Mouse (Mus musculus) erythroblast, embryonic 14.5 days (primary cell): ENCODE results near the gene Mrpl48. TPM values are rescaled to one million over a fixed set of nuclear protein-coding genes. Genes with fewer than 3 reads are reported as not detected.

Experiments
- H3K27me3 ChIP-seq: 2 replicates; pipeline ENCODE4 v1.6.1; 2012; ENCODE audit warnings: inconsistent platforms; ENCODE audit not compliant: control insufficient read depth
- H3K36me3 ChIP-seq: 2 replicates; pipeline ENCODE4 v1.6.1; 2012; ENCODE audit warnings: mild to moderate bottlenecking, inconsistent platforms; ENCODE audit not compliant: control insufficient read depth
- H3K4me1 ChIP-seq: 2 replicates; pipeline ENCODE4 v1.6.1; 2012; ENCODE audit warnings: inconsistent platforms; ENCODE audit not compliant: control insufficient read depth
- H3K4me3 ChIP-seq: replicated peaks from 2 replicates; pipeline ENCODE3; 2012; ENCODE audit warnings: moderate library complexity, mild to moderate bottlenecking, inconsistent platforms
- H3K9me3 ChIP-seq: 2 replicates; pipeline ENCODE4 v1.6.1; 2012; ENCODE audit warnings: low read length, inconsistent platforms, mixed read lengths; ENCODE audit not compliant: control insufficient read depth
- GATA1 ChIP-seq: IDR thresholded peaks from 2 replicates; pipeline ENCODE4 v1.6.1; 2012; ENCODE audit warnings: low read length, inconsistent platforms, mixed read lengths
- TAL1 ChIP-seq: IDR thresholded peaks from 3 replicates; pipeline ENCODE4 v1.6.1; 2012; ENCODE audit warnings: low read length, inconsistent platforms, mixed read lengths
- polyA plus RNA-seq: library from polyadenylated mRNA; stranded (reverse); fragments of >175 nt; gene quantifications from 2 replicates; pipeline ENCODE4 v1.2.3, GENCODE M21; 2012

Gene Mrpl48
- 0.27 and 0.42 TPM in 2 replicates for polyA plus RNA-seq

GRCm38 (mm10) chr7:100608130-100608741, at the start of gene Mrpl48:
Mrpl48 (minus strand) TSS chr7:100608301.
- peaks cover 31% of the 10 kb centered on the region for H3K4me1 ChIP-seq
- no peaks in the 10 kb centered on the region for H3K9me3 ChIP-seq
- TF ChIP-seq TAL1 (no peak), GATA1 (no peak)
- peak within 1 kb of the TSS; percentile 97 for H3K4me3 ChIP-seq
- H3K36me3 ChIP-seq, result peaks cover 10% of the 10 kb centered on the region
- H3K27me3 ChIP-seq, result peaks cover 17% of the 10 kb centered on the region

DNA sequence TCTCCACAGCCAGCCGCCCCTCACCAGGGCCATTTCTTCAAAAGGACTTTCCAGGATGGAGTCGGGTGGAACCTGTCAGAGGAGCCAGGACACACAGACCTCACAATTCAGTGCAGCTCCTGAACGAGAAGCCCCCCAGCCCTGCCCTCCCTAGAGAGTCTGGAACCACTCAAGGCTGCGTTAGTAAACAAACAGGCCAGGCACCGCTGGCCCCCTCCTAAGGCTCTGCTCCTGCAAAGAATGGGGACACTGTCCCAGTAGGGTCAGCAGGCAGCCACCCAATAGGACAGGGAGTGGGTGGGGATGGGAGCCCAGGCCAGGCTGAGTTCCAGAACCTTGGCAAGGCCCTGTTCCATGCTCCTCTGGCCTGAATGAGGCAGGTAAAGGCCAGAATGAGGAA, 48.6 kb upstream of the Mrpl48 start:
- Histone ChIP-seq H3K36me3 (no peaks in the 10 kb centered on the region), H3K27me3 (peaks cover 3% of the 10 kb centered on the region), H3K4me1 (no peaks in the 10 kb centered on the region; the same call in 1 of the 2 replicates), H3K4me3 (no peak overlapping the region), H3K9me3 (no peaks in the 10 kb centered on the region)
- TF ChIP-seq TAL1 (no peak), GATA1 (no peak)

- H3K4me3 ChIP-seq, result no peak overlapping the region
- no peaks in the 10 kb centered on the region for H3K36me3 ChIP-seq
- no peaks in the 10 kb centered on the region for H3K9me3 ChIP-seq
- no peaks in the 10 kb centered on the region for H3K27me3 ChIP-seq
- no peaks in the 10 kb centered on the region; the same call in 1 of the 2 replicates for H3K4me1 ChIP-seq
- TF ChIP-seq TAL1 (no peak), GATA1 (no peak)
Observed at GRCm38 (mm10) chr7:100654441-100654840, 46.3 kb upstream of the Mrpl48 start.

- Histone ChIP-seq H3K9me3 (no peaks in the 10 kb centered on the region), H3K27me3 (no peaks in the 10 kb centered on the region), H3K36me3 (peaks cover 6% of the 10 kb centered on the region), H3K4me1 (no peaks in the 10 kb centered on the region; the same call in 1 of the 2 replicates), H3K4me3 (no peak overlapping the region)
- TF ChIP-seq GATA1, result no peak
- TF ChIP-seq TAL1, result no peak
Observed at GRCm38 (mm10) chr7:100653480-100654266, 45.6 kb upstream of the Mrpl48 start.

DNA sequence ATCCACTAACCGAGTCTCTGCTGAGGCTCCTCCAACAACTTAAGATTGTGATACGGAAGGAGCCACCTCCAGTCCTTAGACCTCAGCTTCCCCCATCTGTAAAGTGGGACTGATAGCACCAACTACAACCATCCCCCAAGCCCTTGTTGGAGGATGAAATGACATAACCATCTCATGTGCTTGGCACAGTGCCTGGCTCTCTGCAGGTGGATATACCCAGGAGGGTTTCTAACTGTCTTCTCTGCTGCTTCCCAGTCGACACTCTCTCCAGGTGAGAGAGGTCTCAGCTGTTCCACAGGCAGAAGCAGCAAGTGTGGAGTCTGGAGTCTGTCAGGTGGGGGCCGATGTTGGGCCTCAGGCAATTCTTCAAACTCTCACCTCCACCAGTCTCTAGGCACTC, 42.9 kb upstream of the Mrpl48 start:
- no peak for TF ChIP-seq GATA1
- no peak overlapping the region for H3K4me3 ChIP-seq
- H3K9me3 ChIP-seq, result no peaks in the 10 kb centered on the region

DNA sequence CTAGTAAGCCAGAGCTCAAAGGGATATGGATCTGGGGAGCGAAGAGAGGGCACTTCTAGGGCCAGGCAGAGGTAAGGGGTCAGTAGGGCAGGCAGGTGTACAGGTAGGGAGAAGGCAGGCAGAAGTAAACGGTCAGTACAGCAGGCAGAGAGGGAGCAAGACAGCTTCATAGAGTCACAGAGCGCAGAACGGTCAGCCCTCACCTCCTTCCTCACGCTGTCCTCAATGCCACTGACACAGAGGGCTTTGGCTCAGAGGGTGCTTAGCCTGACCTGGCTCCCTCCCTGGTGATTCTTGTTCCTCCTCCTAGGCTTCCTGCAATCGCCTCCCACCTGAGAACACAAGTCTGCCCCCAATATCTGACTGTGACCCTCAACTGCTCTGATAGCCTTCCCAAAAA, 42.3 kb upstream of the Mrpl48 start:
- peaks cover 21% of the 10 kb centered on the region for H3K36me3 ChIP-seq

More for the DNA sequence above, 42.9 kb upstream of the Mrpl48 start:
- Histone ChIP-seq H3K27me3 (no peaks in the 10 kb centered on the region), H3K36me3 (peaks cover 16% of the 10 kb centered on the region), H3K4me1 (peaks cover 7% of the 10 kb centered on the region)

DNA sequence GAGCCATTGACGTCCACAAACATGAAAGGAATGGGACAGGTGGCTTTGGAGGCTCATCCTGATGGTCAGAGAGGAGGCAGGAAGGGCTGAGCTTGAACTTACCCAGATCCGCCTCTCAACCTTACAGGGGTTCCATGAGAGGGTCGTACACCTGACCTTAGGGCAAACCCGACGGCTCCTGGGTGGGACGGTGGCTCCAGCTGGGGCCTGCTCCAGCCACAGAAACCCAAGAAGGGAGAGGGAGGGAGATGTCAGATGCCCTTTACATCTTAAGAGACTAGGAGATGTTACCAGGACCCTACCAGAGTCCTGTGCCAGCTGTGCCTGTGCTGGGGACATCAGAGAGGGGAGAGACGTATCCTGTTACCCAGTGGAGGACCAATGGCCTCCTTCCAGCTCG, 41.7 kb upstream of the Mrpl48 start:
- TF ChIP-seq GATA1 (no peak), TAL1 (no peak)
- no peak overlapping the region for H3K4me3 ChIP-seq
- no peaks in the 10 kb centered on the region for H3K27me3 ChIP-seq
- H3K9me3 ChIP-seq, result no peaks in the 10 kb centered on the region
- H3K4me1 ChIP-seq, result peaks cover 18% of the 10 kb centered on the region
- H3K36me3 ChIP-seq, result peaks cover 26% of the 10 kb centered on the region

More for the DNA sequence above, 42.3 kb upstream of the Mrpl48 start:
- no peak overlapping the region for H3K4me3 ChIP-seq
- H3K27me3 ChIP-seq, result no peaks in the 10 kb centered on the region
- H3K9me3 ChIP-seq, result no peaks in the 10 kb centered on the region
- peaks cover 12% of the 10 kb centered on the region for H3K4me1 ChIP-seq
- TF ChIP-seq GATA1 (no peak), TAL1 (no peak)

- H3K36me3 ChIP-seq, result peaks cover 32% of the 10 kb centered on the region
- no peaks in the 10 kb centered on the region for H3K9me3 ChIP-seq
- H3K4me1 ChIP-seq, result peaks cover 20% of the 10 kb centered on the region
- no peaks in the 10 kb centered on the region for H3K27me3 ChIP-seq
- TF ChIP-seq TAL1, result no peak
- no peak for TF ChIP-seq GATA1
- H3K4me3 ChIP-seq, result no peak overlapping the region
Observed at GRCm38 (mm10) chr7:100649095-100649494, 41.0 kb upstream of the Mrpl48 start.

- Histone ChIP-seq H3K4me1 (peaks cover 20% of the 10 kb centered on the region), H3K4me3 (no peak overlapping the region), H3K9me3 (no peaks in the 10 kb centered on the region), H3K36me3 (peaks cover 60% of the 10 kb centered on the region), H3K27me3 (no peaks in the 10 kb centered on the region)
- TF ChIP-seq GATA1 (no peak), TAL1 (no peak)
Observed at GRCm38 (mm10) chr7:100645147-100645546, 37.0 kb upstream of the Mrpl48 start.
